Mouse (Mus musculus) splenic B cell, adult 2 months (primary cell): ENCODE results near the gene Cisd1.

Source experiments
- DNase-seq: peaks from one replicate; pipeline ENCODE4 v3.0.0-alpha.2; 2011; ENCODE audit warnings: low read depth, low spot score
- H3K27me3 ChIP-seq: 2 replicates; pipeline ENCODE4 v1.6.1; 2012; ENCODE audit warnings: mild to moderate bottlenecking, low read length, moderate library complexity, mixed read lengths; ENCODE audit not compliant: control insufficient read depth, poor library complexity, insufficient read depth, severe bottlenecking
- H3K36me3 ChIP-seq: 2 replicates; pipeline ENCODE4 v1.6.1; 2012; ENCODE audit warnings: mild to moderate bottlenecking, low read length, moderate library complexity, mixed read lengths; ENCODE audit not compliant: control insufficient read depth, poor library complexity, insufficient read depth, severe bottlenecking

Cisd1 gene

GRCm38 (mm10) chr10:71363440-71363839 is 18.7 kb upstream of the Cisd1 start:
- H3K36me3 ChIP-seq = no peaks in the 10 kb centered on the region; the same call in 1 of the 2 replicates
- DNase-seq = no peak
- no peaks in the 10 kb centered on the region for H3K27me3 ChIP-seq

GRCm38 (mm10) chr10:71361836-71362562 is 17.2 kb upstream of the Cisd1 start:
- peak; percentile 48 for DNase-seq

GRCm38 (mm10) chr10:71361044-71361443 is 16.3 kb upstream of the Cisd1 start:
- DNase-seq = no peak
- H3K27me3 ChIP-seq = no peaks in the 10 kb centered on the region
- no peaks in the 10 kb centered on the region; the same call in 1 of the 2 replicates for H3K36me3 ChIP-seq

More at GRCm38 (mm10) chr10:71361836-71362562, 17.2 kb upstream of the Cisd1 start:
- Histone ChIP-seq H3K27me3 (no peaks in the 10 kb centered on the region), H3K36me3 (no peaks in the 10 kb centered on the region; the same call in 1 of the 2 replicates)

GRCm38 (mm10) chr10:71354947-71355346 is 10.2 kb upstream of the Cisd1 start:
- DNase-seq = no peak
- Histone ChIP-seq H3K27me3 (no peaks in the 10 kb centered on the region), H3K36me3 (no peaks in the 10 kb centered on the region)

GRCm38 (mm10) chr10:71353850-71354249 is 9.1 kb upstream of the Cisd1 start:
- H3K36me3 ChIP-seq = no peaks in the 10 kb centered on the region
- no peaks in the 10 kb centered on the region for H3K27me3 ChIP-seq
- DNase-seq = no peak

- Histone ChIP-seq H3K27me3 (no peaks in the 10 kb centered on the region), H3K36me3 (no peaks in the 10 kb centered on the region)
These were observed 6.5 kb upstream of the Cisd1 start for GRCm38 (mm10) chr10:71351301-71351700.

GRCm38 (mm10) chr10:71349290-71349689 is 4.5 kb upstream of the Cisd1 start:
- DNase-seq = no peak
- H3K36me3 ChIP-seq = no peaks in the 10 kb centered on the region
- no peaks in the 10 kb centered on the region for H3K27me3 ChIP-seq

More at GRCm38 (mm10) chr10:71351301-71351700, 6.5 kb upstream of the Cisd1 start:
- no peak for DNase-seq

- peak; percentile 29 for DNase-seq
- Histone ChIP-seq H3K27me3 (no peaks in the 10 kb centered on the region), H3K36me3 (no peaks in the 10 kb centered on the region)
These were observed 4.0 kb upstream of the Cisd1 start for GRCm38 (mm10) chr10:71348637-71349280.

- Histone ChIP-seq H3K27me3 (no peaks in the 10 kb centered on the region), H3K36me3 (no peaks in the 10 kb centered on the region)
- DNase-seq = no peak
These were observed 3.3 kb upstream of the Cisd1 start for GRCm38 (mm10) chr10:71347964-71348636.

- peak; percentile 97 for DNase-seq
- no peaks in the 10 kb centered on the region for H3K36me3 ChIP-seq
- no peaks in the 10 kb centered on the region for H3K27me3 ChIP-seq
These were observed 2.8 kb upstream of the Cisd1 start, which contains the start of gene Ipmk for GRCm38 (mm10) chr10:71347509-71347949. TSS of gene Ipmk (plus strand) at chr10:71347763.

- Histone ChIP-seq H3K27me3 (no peaks in the 10 kb centered on the region), H3K36me3 (no peaks in the 10 kb centered on the region)
- DNase-seq = peak; percentile 27
These were observed 2.2 kb upstream of the Cisd1 start for GRCm38 (mm10) chr10:71346722-71347508.

- no peak for DNase-seq
- Histone ChIP-seq H3K27me3 (no peaks in the 10 kb centered on the region), H3K36me3 (no peaks in the 10 kb centered on the region)
These were observed 1.4 kb upstream of the Cisd1 start for GRCm38 (mm10) chr10:71346106-71346505.

GRCm38 (mm10) chr10:71343567-71344265 is 1.0 kb downstream of the Cisd1 start:
- no peaks in the 10 kb centered on the region for H3K36me3 ChIP-seq
- no peaks in the 10 kb centered on the region for H3K27me3 ChIP-seq
- DNase-seq = peak; percentile 58

GRCm38 (mm10) chr10:71343130-71343529 is 1.6 kb downstream of the Cisd1 start:
- H3K36me3 ChIP-seq = no peaks in the 10 kb centered on the region
- H3K27me3 ChIP-seq = no peaks in the 10 kb centered on the region
- DNase-seq = no peak
